Mouse (Mus musculus) CH12.LX (cell line): ENCODE results near the gene Commd1.

Experiments used
- CTCF ChIP-seq, 2 experiments: IDR thresholded peaks in 1 of 2; conservative IDR thresholded peaks in 1 of 2; 2 replicates each; pipeline ENCODE4 v1.5.1; 2011 to 2012; ENCODE audit warnings: low read depth in 2 of 2, low read length in 2 of 2, improper control_type of control experiment in 1 of 2, inconsistent platforms in 1 of 2, mild to moderate bottlenecking in 1 of 2, moderate library complexity in 1 of 2
- E2F4 ChIP-seq: IDR thresholded peaks from 2 replicates; pipeline ENCODE4 v1.6.1; 2011; ENCODE audit warnings: low read depth, low read length, improper control_type of control experiment; ENCODE audit not compliant: insufficient replicate concordance
- HCFC1 ChIP-seq: IDR thresholded peaks from 2 replicates; pipeline ENCODE4 v1.6.1; 2012; ENCODE audit warnings: low read depth, mild to moderate bottlenecking, inconsistent platforms, low read length, improper control_type of control experiment
- JUN ChIP-seq: IDR thresholded peaks from 2 replicates; pipeline ENCODE4 v1.6.1; 2011; ENCODE audit warnings: low read depth, mild to moderate bottlenecking, low read length, improper control_type of control experiment, moderate library complexity; ENCODE audit not compliant: insufficient read depth
- JUND ChIP-seq: conservative IDR thresholded peaks from 2 replicates; pipeline ENCODE4 v1.6.1; 2011; ENCODE audit warnings: low read depth, low read length, improper control_type of control experiment
- MAX ChIP-seq: IDR thresholded peaks from 2 replicates; pipeline ENCODE4 v1.6.1; 2011; ENCODE audit warnings: low read length, improper control_type of control experiment
- POLR2A ChIP-seq: IDR thresholded peaks from 2 replicates; pipeline ENCODE4 v1.6.1; 2011; ENCODE audit warnings: low read depth, mild to moderate bottlenecking, improper control_type of control experiment, low read length
- USF1 ChIP-seq: IDR thresholded peaks from 2 replicates; pipeline ENCODE4 v1.6.1; 2014; ENCODE audit warnings: low read depth, mild to moderate bottlenecking, inconsistent platforms, low read length, improper control_type of control experiment
- ZMIZ1 ChIP-seq: IDR thresholded peaks from 2 replicates; pipeline ENCODE4 v1.6.1; 2012; ENCODE audit warnings: low read depth, mild to moderate bottlenecking, inconsistent platforms, low read length, improper control_type of control experiment

DNA sequence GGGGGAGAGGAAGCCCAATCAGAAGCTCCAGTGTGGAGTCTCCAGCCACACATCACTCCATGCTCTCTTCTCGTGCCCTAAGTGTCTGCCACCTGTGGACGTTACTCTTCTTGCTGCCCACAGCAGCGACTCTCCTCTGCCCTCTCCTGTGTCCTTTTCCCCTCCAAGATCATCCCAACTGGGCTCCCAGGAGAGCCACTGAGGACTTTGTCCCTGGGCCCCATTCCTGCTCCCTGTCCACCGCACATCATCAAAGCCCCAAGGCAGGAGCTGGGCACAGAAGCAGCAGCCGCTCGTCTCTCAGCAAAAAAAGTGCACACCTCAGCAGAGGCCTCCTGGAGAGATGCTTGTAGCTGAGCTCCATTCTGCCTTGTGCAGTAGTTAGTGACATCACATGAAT lies 32.8 kb upstream of the Commd1 start:
- TF ChIP-seq CTCF (conservative IDR thresholded peaks at IDR 0.05 in 1 of 2, IDR thresholded peaks at IDR 0.05 in 1 of 2; ENCODE audit: low read depth in 2 of 2, low read length in 2 of 2): no peak
- no peak for TF ChIP-seq E2F4
- TF ChIP-seq ZMIZ1: no peak
- TF ChIP-seq USF1: no peak
- no peak for TF ChIP-seq JUND
- TF ChIP-seq MAX: no peak
- TF ChIP-seq POLR2A: no peak
- TF ChIP-seq HCFC1: no peak
- no peak for TF ChIP-seq JUN
